Mouse (Mus musculus): ENCODE results near the gene Arntl2. TPM values are rescaled to one million over a fixed set of nuclear protein-coding genes. Genes with fewer than 3 reads are reported as not detected.

Gene Arntl2
- polyA plus RNA-seq (2015; fragmentation: Nextera tagmentation; extraction: Ambion mirVana), result 0.81 and 0.85 TPM in 2 replicates

GRCm38 (mm10) chr6:146795924-146796545 lies at the start of gene Arntl2:
Gene Arntl2, plus strand, starts transcription at chr6:146796055.
- ATAC-seq (peak; percentile 98), DNase-seq (ENCODE audit: low spot score) (peak; percentile 83)
- TF ChIP-seq CTCF (IDR thresholded peaks at IDR 0.05) (no peak), EP300 (IDR thresholded peaks at IDR 0.05) (no peak)
- WGBS, result under 1% methylated on average over 36 of the region's 36 CpGs
- H3K27me3 ChIP-seq (replicated peaks; ENCODE audit: insufficient read depth, low read length), result no peaks in the 10 kb centered on the region
- no peaks in the 10 kb centered on the region for H3K9me3 ChIP-seq (ENCODE audit: low read length)
- no peaks in the 10 kb centered on the region for H3K36me3 ChIP-seq (ENCODE audit: insufficient read depth, low read length)
- peak within 1 kb of the TSS; percentile 93 for H3K4me2 ChIP-seq (replicated peaks; ENCODE audit: low read depth, low read length)
- peak within 1 kb of the TSS; percentile 34; the same call in 1 of the 2 replicates for H3K9ac ChIP-seq (replicated peaks; ENCODE audit: low read depth)
- peak within 1 kb of the TSS; percentile 48 for H3K4me3 ChIP-seq (ENCODE audit: low read depth, low read length)
- peaks cover 4% of the 10 kb centered on the region; the same call in 1 of the 2 replicates for H3K4me1 ChIP-seq (ENCODE audit: insufficient read depth, low read depth, low read length)
- H3K27ac ChIP-seq (ENCODE audit: low read length), result no peak within 1 kb of the TSS

- TF ChIP-seq EP300 (IDR thresholded peaks at IDR 0.05) (no peak), CTCF (IDR thresholded peaks at IDR 0.05) (no peak)
- ATAC-seq, result no peak
- H3K9me3 ChIP-seq (ENCODE audit: low read length), result no peaks in the 10 kb centered on the region
- H3K27ac ChIP-seq (ENCODE audit: low read length), result no peak overlapping the region
- H3K4me1 ChIP-seq (ENCODE audit: insufficient read depth, low read depth, low read length), result no peaks in the 10 kb centered on the region
- WGBS, result 36% methylated on average over 5 of the region's 5 CpGs
- DNase-seq (ENCODE audit: low spot score), result no peak
- no peak overlapping the region for H3K9ac ChIP-seq (replicated peaks; ENCODE audit: low read depth)
- H3K4me2 ChIP-seq (replicated peaks; ENCODE audit: low read depth, low read length), result no peak overlapping the region
- H3K27me3 ChIP-seq (replicated peaks; ENCODE audit: insufficient read depth, low read length), result no peaks in the 10 kb centered on the region
- no peaks in the 10 kb centered on the region for H3K36me3 ChIP-seq (ENCODE audit: insufficient read depth, low read length)
- no peak overlapping the region for H3K4me3 ChIP-seq (ENCODE audit: low read depth, low read length)
Observed at GRCm38 (mm10) chr6:146746577-146746976, 49.3 kb upstream of the Arntl2 start.

GRCm38 (mm10) chr6:146747057-146747456 lies 48.8 kb upstream of the Arntl2 start:
- Histone ChIP-seq H3K4me2 (replicated peaks; ENCODE audit: low read depth, low read length) (no peak overlapping the region), H3K9me3 (ENCODE audit: low read length) (no peaks in the 10 kb centered on the region), H3K9ac (replicated peaks; ENCODE audit: low read depth) (no peak overlapping the region), H3K4me3 (ENCODE audit: low read depth, low read length) (no peak overlapping the region), H3K27me3 (replicated peaks; ENCODE audit: insufficient read depth, low read length) (no peaks in the 10 kb centered on the region), H3K4me1 (ENCODE audit: insufficient read depth, low read depth, low read length) (no peaks in the 10 kb centered on the region), H3K36me3 (ENCODE audit: insufficient read depth, low read length) (no peaks in the 10 kb centered on the region), H3K27ac (ENCODE audit: low read length) (no peak overlapping the region)
- ATAC-seq (no peak), DNase-seq (ENCODE audit: low spot score) (no peak)
- TF ChIP-seq CTCF (IDR thresholded peaks at IDR 0.05) (no peak), EP300 (IDR thresholded peaks at IDR 0.05) (no peak)

GRCm38 (mm10) chr6:146748271-146748670 lies 47.6 kb upstream of the Arntl2 start:
- H3K27ac ChIP-seq (ENCODE audit: low read length), result no peak overlapping the region

GRCm38 (mm10) chr6:146751671-146752070 lies 44.2 kb upstream of the Arntl2 start:
- H3K4me3 ChIP-seq (ENCODE audit: low read depth, low read length), result no peak overlapping the region
- no peaks in the 10 kb centered on the region for H3K36me3 ChIP-seq (ENCODE audit: insufficient read depth, low read length)
- H3K4me1 ChIP-seq (ENCODE audit: insufficient read depth, low read depth, low read length), result no peaks in the 10 kb centered on the region
- TF ChIP-seq CTCF (IDR thresholded peaks at IDR 0.05) (no peak), EP300 (IDR thresholded peaks at IDR 0.05) (no peak)
- no peaks in the 10 kb centered on the region for H3K27me3 ChIP-seq (replicated peaks; ENCODE audit: insufficient read depth, low read length)
- DNase-seq (ENCODE audit: low spot score) (peak; percentile 58), ATAC-seq (peak; percentile 78)
- H3K4me2 ChIP-seq (replicated peaks; ENCODE audit: low read depth, low read length), result no peak overlapping the region
- H3K9ac ChIP-seq (replicated peaks; ENCODE audit: low read depth), result no peak overlapping the region
- no peak overlapping the region for H3K27ac ChIP-seq (ENCODE audit: low read length)
- 29% methylated on average over 1 of the region's 1 CpGs for WGBS
- H3K9me3 ChIP-seq (ENCODE audit: low read length), result no peaks in the 10 kb centered on the region

More at GRCm38 (mm10) chr6:146748271-146748670, 47.6 kb upstream of the Arntl2 start:
- Histone ChIP-seq H3K4me2 (replicated peaks; ENCODE audit: low read depth, low read length) (no peak overlapping the region), H3K36me3 (ENCODE audit: insufficient read depth, low read length) (no peaks in the 10 kb centered on the region), H3K9me3 (ENCODE audit: low read length) (no peaks in the 10 kb centered on the region), H3K4me1 (ENCODE audit: insufficient read depth, low read depth, low read length) (no peaks in the 10 kb centered on the region), H3K9ac (replicated peaks; ENCODE audit: low read depth) (no peak overlapping the region), H3K27me3 (replicated peaks; ENCODE audit: insufficient read depth, low read length) (no peaks in the 10 kb centered on the region), H3K4me3 (ENCODE audit: low read depth, low read length) (no peak overlapping the region)
- ATAC-seq (no peak), DNase-seq (ENCODE audit: low spot score) (no peak)
- WGBS, result 66% methylated on average over 1 of the region's 1 CpGs
- TF ChIP-seq CTCF (IDR thresholded peaks at IDR 0.05) (no peak), EP300 (IDR thresholded peaks at IDR 0.05) (no peak)

- Histone ChIP-seq H3K4me3 (ENCODE audit: low read depth, low read length) (no peak overlapping the region), H3K9ac (replicated peaks; ENCODE audit: low read depth) (no peak overlapping the region), H3K4me2 (replicated peaks; ENCODE audit: low read depth, low read length) (no peak overlapping the region), H3K27ac (ENCODE audit: low read length) (no peak overlapping the region), H3K27me3 (replicated peaks; ENCODE audit: insufficient read depth, low read length) (no peaks in the 10 kb centered on the region), H3K36me3 (ENCODE audit: insufficient read depth, low read length) (no peaks in the 10 kb centered on the region), H3K4me1 (ENCODE audit: insufficient read depth, low read depth, low read length) (no peaks in the 10 kb centered on the region), H3K9me3 (ENCODE audit: low read length) (no peaks in the 10 kb centered on the region)
- no peak for TF ChIP-seq EP300 (IDR thresholded peaks at IDR 0.05)
- TF ChIP-seq CTCF (IDR thresholded peaks at IDR 0.05), result no peak
- WGBS, result 78% methylated on average over 2 of the region's 2 CpGs
- ATAC-seq, result no peak
- no peak for DNase-seq (ENCODE audit: low spot score)
Observed at GRCm38 (mm10) chr6:146752178-146752577, 43.7 kb upstream of the Arntl2 start.
